Mouse (Mus musculus) CH12.LX (cell line): ENCODE measurements at regions not wholly inside any gene's neighbourhood (a gene's known extent, or its start where the extent isn't known, plus 50 kb on each side); places are given as distances from the start of the nearest gene placed in this dataset.

Experiments
- MAFK ChIP-seq: IDR thresholded peaks from 2 replicates; pipeline ENCODE4 v1.6.1; 2011; ENCODE audit warnings: low read length, improper control_type of control experiment; ENCODE audit not compliant: insufficient replicate concordance
- MXI1 ChIP-seq: IDR thresholded peaks from 2 replicates; pipeline ENCODE4 v1.6.1; 2011; ENCODE audit warnings: mild to moderate bottlenecking, low read depth, low read length, improper control_type of control experiment
- NELFE ChIP-seq: IDR thresholded peaks from 2 replicates; pipeline ENCODE4 v1.6.1; 2011; ENCODE audit warnings: low read depth, low read length, improper control_type of control experiment
- POLR2AphosphoS2 ChIP-seq: IDR thresholded peaks from 2 replicates; pipeline ENCODE4 v1.6.1; 2011; ENCODE audit warnings: low read depth, low read length, improper control_type of control experiment

DNA sequence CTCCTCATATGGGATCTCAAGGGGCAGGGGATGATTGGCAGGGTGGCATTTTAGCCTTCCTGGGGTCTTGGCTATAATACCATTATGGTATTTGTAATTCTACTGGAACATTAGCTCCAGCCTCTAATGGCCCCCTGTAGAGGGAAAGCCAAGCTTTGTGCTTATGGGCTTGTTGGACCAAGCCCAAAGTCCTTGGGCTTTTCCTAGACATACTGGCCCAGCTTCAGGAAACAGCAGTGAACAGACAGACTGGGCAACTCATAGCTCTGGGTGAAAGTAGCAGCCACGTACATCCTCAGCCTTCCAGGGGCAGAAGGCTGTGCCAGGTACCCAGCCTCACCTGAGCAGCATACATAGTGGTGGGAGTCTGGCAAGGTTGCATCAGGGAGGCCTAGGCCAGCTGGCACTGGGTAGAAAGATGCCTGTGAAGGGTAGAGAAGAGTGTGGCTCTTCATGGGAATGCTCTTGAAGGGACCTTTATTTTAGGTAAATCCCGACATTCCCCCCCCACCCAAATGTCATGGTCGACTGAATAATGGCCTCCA is 108.1 kb upstream of the Neo1 start:
- no peak for TF ChIP-seq MAFK
- TF ChIP-seq POLR2AphosphoS2, result no peak
- no peak for TF ChIP-seq MXI1
- TF ChIP-seq NELFE, result no peak
